In the genomic region with DNA sequence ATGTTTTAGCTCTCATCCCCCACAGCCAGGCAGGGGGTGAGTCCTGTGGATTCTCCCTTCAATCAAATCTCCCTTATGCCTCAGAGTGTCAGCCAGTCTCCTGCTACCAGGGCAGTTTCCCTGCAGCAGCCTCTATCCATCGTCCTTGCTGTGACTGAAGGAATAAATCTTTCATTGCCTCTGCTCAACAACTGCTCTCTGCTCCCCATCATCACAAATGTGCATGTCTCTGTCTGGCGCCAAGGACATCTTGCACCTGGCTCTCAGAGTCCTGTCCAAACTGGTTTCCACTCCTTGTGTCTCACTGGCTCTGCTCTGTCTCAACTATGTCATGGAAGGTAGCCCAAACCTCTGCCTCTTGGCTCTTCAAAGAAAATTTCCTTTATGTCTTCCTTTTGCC, we compare ENCODE assay signal across 24 mouse cellular contexts. TPM values are rescaled to one million over a fixed set of nuclear protein-coding genes. Genes with fewer than 3 reads are reported as not detected.
DNase-seq lines count a peak whose midpoint lies in the region; ATAC-seq lines count a peak whose summit lies in the region.
"Had no signal": no experiment of that assay in that cellular context is flagged by ENCODE, and none has a peak within 500 bp of the region (broad histone marks: within the 10 kb centered on the region; RNA-seq: fewer than 3 reads in every experiment).

No protein-coding gene starts in this region.

- H3K4me3 ChIP-seq in hindbrain, embryonic 13.5 days = no peak overlapping the region
- no peak overlapping the region for H3K4me3 ChIP-seq in hindbrain, embryonic 11.5 days (ENCODE audit: low read depth, low read length)
- H3K4me3 ChIP-seq in limb, embryonic 12.5 days (replicated peaks) = no peak overlapping the region
- H3K4me3 ChIP-seq: embryonic facial prominence, embryonic 13.5 days; heart, embryonic 10.5 days; hindbrain, embryonic 15.5 days; midbrain, embryonic 12.5 days; stomach, embryonic 15.5 days had no signal

- 0 out of 2 replicates have a peak, but pooled peaks cover 5% of the 10 kb centered on the region for H3K4me1 ChIP-seq in hindbrain, embryonic 13.5 days (replicated peaks)
- H3K4me1 ChIP-seq in hindbrain, embryonic 11.5 days (replicated peaks; ENCODE audit: control insufficient read depth, insufficient read depth, low read length) = no peaks in the 10 kb centered on the region
- H3K4me1 ChIP-seq in limb, embryonic 12.5 days (replicated peaks) = peaks cover 19% of the 10 kb centered on the region
- H3K4me1 ChIP-seq: heart, embryonic 10.5 days; midbrain, embryonic 12.5 days; stomach, embryonic 15.5 days had no signal

- no peaks in the 10 kb centered on the region for H3K27me3 ChIP-seq in hindbrain, embryonic 13.5 days
- H3K27me3 ChIP-seq in hindbrain, embryonic 11.5 days (ENCODE audit: control insufficient read depth, insufficient read depth, low read length) = no peaks in the 10 kb centered on the region
- no peaks in the 10 kb centered on the region; the same call in 1 of the 2 replicates for H3K27me3 ChIP-seq in limb, embryonic 12.5 days
- H3K27me3 ChIP-seq: embryonic facial prominence, embryonic 13.5 days; hindbrain, embryonic 15.5 days; midbrain, embryonic 12.5 days; stomach, embryonic 15.5 days had no signal

- ATAC-seq in hindbrain, embryonic 13.5 days (ENCODE audit: low FRiP score) = peak; percentile 39; the same call in 1 of the 2 replicates
- no peak for ATAC-seq in hindbrain, embryonic 11.5 days (ENCODE audit: low FRiP score)
- ATAC-seq in limb, embryonic 12.5 days (ENCODE audit: insufficient number of reproducible peaks, insufficient read depth, low FRiP score, low TSS enrichment, low read depth) = 0 out of 2 replicates have a peak, but pooled peaks have one; percentile 11

- H3K4me2 ChIP-seq in hindbrain, embryonic 13.5 days = no peak overlapping the region
- no peak overlapping the region for H3K4me2 ChIP-seq in hindbrain, embryonic 11.5 days (replicated peaks; ENCODE audit: low read depth, low read length)
- no peak overlapping the region for H3K4me2 ChIP-seq in limb, embryonic 12.5 days
- H3K4me2 ChIP-seq: embryonic facial prominence, embryonic 13.5 days; hindbrain, embryonic 15.5 days; midbrain, embryonic 12.5 days; stomach, embryonic 15.5 days had no signal

- H3K27ac ChIP-seq in hindbrain, embryonic 13.5 days = no peak overlapping the region
- no peak overlapping the region for H3K27ac ChIP-seq in hindbrain, embryonic 11.5 days (ENCODE audit: low read depth, low read length)
- no peak overlapping the region for H3K27ac ChIP-seq in limb, embryonic 12.5 days
- H3K27ac ChIP-seq: embryonic facial prominence, embryonic 13.5 days; heart, embryonic 10.5 days; hindbrain, embryonic 15.5 days; midbrain, embryonic 12.5 days; stomach, embryonic 15.5 days had no signal

- WGBS in hindbrain, embryonic 13.5 days = 43% methylated on average over 2 of the region's 2 CpGs
- 40% methylated on average over 2 of the region's 2 CpGs for WGBS in hindbrain, embryonic 11.5 days
- WGBS in limb, embryonic 12.5 days = 13% methylated on average over 2 of the region's 2 CpGs

- H3K36me3 ChIP-seq in hindbrain, embryonic 13.5 days = no peaks in the 10 kb centered on the region
- H3K36me3 ChIP-seq in hindbrain, embryonic 11.5 days (ENCODE audit: control insufficient read depth, insufficient read depth, low read length) = no peaks in the 10 kb centered on the region
- H3K36me3 ChIP-seq in limb, embryonic 12.5 days = no peaks in the 10 kb centered on the region
- H3K36me3 ChIP-seq: embryonic facial prominence, embryonic 13.5 days; heart, embryonic 10.5 days; hindbrain, embryonic 15.5 days; midbrain, embryonic 12.5 days; stomach, embryonic 15.5 days had no signal

- H3K9ac ChIP-seq in hindbrain, embryonic 13.5 days = no peak overlapping the region
- H3K9ac ChIP-seq in hindbrain, embryonic 11.5 days (ENCODE audit: low read depth, low read length) = no peak overlapping the region
- no peak overlapping the region for H3K9ac ChIP-seq in limb, embryonic 12.5 days (replicated peaks)
- H3K9ac ChIP-seq: embryonic facial prominence, embryonic 13.5 days; hindbrain, embryonic 15.5 days; midbrain, embryonic 12.5 days; stomach, embryonic 15.5 days had no signal

- H3K9me3 ChIP-seq in hindbrain, embryonic 13.5 days = no peaks in the 10 kb centered on the region
- H3K9me3 ChIP-seq in hindbrain, embryonic 11.5 days (ENCODE audit: control insufficient read depth, low read length) = no peaks in the 10 kb centered on the region
- no peaks in the 10 kb centered on the region for H3K9me3 ChIP-seq in limb, embryonic 12.5 days
- H3K9me3 ChIP-seq: embryonic facial prominence, embryonic 13.5 days; heart, embryonic 10.5 days; hindbrain, embryonic 15.5 days; midbrain, embryonic 12.5 days; stomach, embryonic 15.5 days had no signal

- no peak for DNase-seq in hindbrain, embryonic 11.5 days (ENCODE audit: low spot score)
- DNase-seq in lung, adult 18-20 months = peak; percentile 5 to 7
- no peak for DNase-seq in lung, postnatal 25 days (ENCODE audit: low spot score)
- DNase-seq in mesoderm, embryonic 11.5 days (ENCODE audit: low read depth, low spot score) = peak; percentile 35
- DNase-seq in right cerebral cortex, adult 18-20 months = no peak
- DNase-seq in adrenal gland, adult 18-20 months (ENCODE audit: low spot score in 2 of 2) = no peak
- DNase-seq: adrenal gland, postnatal 10 days; cerebellum, adult 18-20 months; cerebellum, postnatal 36 days; gastrocnemius, postnatal 25 days; heart, postnatal 10 days; kidney, adult 2 months; spleen, adult 18-20 months had no signal

RNA-seq across cellular contexts. Expression of a gene that starts 43.1 kb away (rescaled TPM):
- polyA plus RNA-seq in hindbrain, embryonic 13.5 days (2015; fragmentation: Nextera tagmentation; extraction: Ambion mirVana) = 70.4 and 72.1 TPM in 2 replicates
- polyA plus RNA-seq in hindbrain, embryonic 11.5 days (2014; fragmentation: Nextera tagmentation; extraction: Ambion mirVana) = 121 and 128 TPM in 2 replicates
- 106 and 110 TPM in 2 replicates for polyA plus RNA-seq in limb, embryonic 12.5 days (2016; fragmentation: Nextera tagmentation; extraction: Ambion mirVana)
- 10 to 100 TPM; 38.1 to 38.2 TPM for total RNA-seq in adrenal gland, adult 18-20 months (2021)

RNA-seq across cellular contexts. Expression of a gene that starts 58.5 kb away (rescaled TPM):
- 1.9 and 2.7 TPM in 2 replicates for polyA plus RNA-seq in hindbrain, embryonic 13.5 days (2015; fragmentation: Nextera tagmentation; extraction: Ambion mirVana)
- polyA plus RNA-seq in hindbrain, embryonic 11.5 days (2014; fragmentation: Nextera tagmentation; extraction: Ambion mirVana) = 2.2 and 2.3 TPM in 2 replicates
- 9.5 and 10.4 TPM in 2 replicates for polyA plus RNA-seq in limb, embryonic 12.5 days (2016; fragmentation: Nextera tagmentation; extraction: Ambion mirVana)
- not detected for total RNA-seq in adrenal gland, adult 18-20 months (2021)
- total RNA-seq: adrenal gland, postnatal 10 days; CH12.LX; gastrocnemius, postnatal 25 days; heart, postnatal 10 days; layer of hippocampus, adult 8-10 months; left cerebral cortex, adult 8-10 months; liver, adult 2 months had no signal
- polyA plus RNA-seq: kidney, adult 2 months; liver, adult 2 months had no signal

Comparison
In these comparisons a context has a peak if more than half of its experiments do, and no peak if none do; other contexts are left out.
1. DNase-seq: peak in lung, adult 18-20 months (2 of 2) and mesoderm, embryonic 11.5 days (single experiment); none in hindbrain, embryonic 11.5 days (single experiment), lung, postnatal 25 days (single experiment), right cerebral cortex, adult 18-20 months (single experiment) and adrenal gland, adult 18-20 months (0 of 2).